Mouse (Mus musculus) brain, embryonic 18.5 days (tissue): ENCODE results near the gene Sergef.
A peak's percentile ranks its signal among the peaks of the same experiment; 100 is the strongest.

Experiments used
- DNase-seq: peaks from one replicate; pipeline ENCODE4 v3.0.0-alpha.2; 2012; ENCODE audit warnings: low read depth, low spot score

The Sergef gene

GRCm38 (mm10) chr7:46448922-46449645 lies 190.5 kb downstream of the Sergef start:
- DNase-seq = no peak

- no peak for DNase-seq
Observed at GRCm38 (mm10) chr7:46447473-46448165, 192.0 kb downstream of the Sergef start.

- no peak for DNase-seq
Observed at GRCm38 (mm10) chr7:46445896-46446295, 193.7 kb downstream of the Sergef start.

GRCm38 (mm10) chr7:46443163-46443562 lies 196.4 kb downstream of the Sergef start:
- DNase-seq = no peak

GRCm38 (mm10) chr7:46438537-46439141 lies 201.0 kb downstream of the Sergef start:
- no peak for DNase-seq

GRCm38 (mm10) chr7:46435833-46436232 lies 203.8 kb downstream of the Sergef start:
- no peak for DNase-seq

- DNase-seq = no peak
Observed at GRCm38 (mm10) chr7:46433874-46434273, 205.7 kb downstream of the Sergef start.

GRCm38 (mm10) chr7:46425012-46425411 lies 214.6 kb downstream of the Sergef start:
- no peak for DNase-seq

GRCm38 (mm10) chr7:46423951-46424350 lies 215.7 kb downstream of the Sergef start:
- no peak for DNase-seq

- no peak for DNase-seq
Observed at GRCm38 (mm10) chr7:46422764-46423412, 216.7 kb downstream of the Sergef start.

GRCm38 (mm10) chr7:46422052-46422763 lies 217.4 kb downstream of the Sergef start:
- DNase-seq = peak; percentile 70

GRCm38 (mm10) chr7:46421535-46421934 lies 218.1 kb downstream of the Sergef start:
- no peak for DNase-seq

GRCm38 (mm10) chr7:46418102-46418622 lies 221.4 kb downstream of the Sergef start:
- DNase-seq = no peak

GRCm38 (mm10) chr7:46417467-46417866 lies 222.1 kb downstream of the Sergef start:
- DNase-seq = no peak

- DNase-seq = no peak
Observed at GRCm38 (mm10) chr7:46415818-46416425, 223.7 kb downstream of the Sergef start.

GRCm38 (mm10) chr7:46413959-46414725 lies 225.5 kb downstream of the Sergef start:
- DNase-seq = no peak

GRCm38 (mm10) chr7:46412823-46413222 lies 226.8 kb downstream of the Sergef start:
- DNase-seq = no peak

GRCm38 (mm10) chr7:46410727-46411126 lies 228.9 kb downstream of the Sergef start:
- no peak for DNase-seq

GRCm38 (mm10) chr7:46409204-46409789 lies 230.3 kb downstream of the Sergef start:
- DNase-seq = no peak

- DNase-seq = no peak
Observed at GRCm38 (mm10) chr7:46408606-46409005, 231.0 kb downstream of the Sergef start.
